Mouse (Mus musculus) embryonic facial prominence, embryonic 14.5 days (tissue): ENCODE data around the gene Cdc45. TPM values are rescaled to one million over a fixed set of nuclear protein-coding genes. Genes with fewer than 3 reads are reported as not detected.

Experiments
- ATAC-seq: fragments of 200-750 bp; cut with Nextera tagmentation; 2 replicates; pipeline ENCODE4 v1.8.0; 2017; ENCODE audit warnings: low read depth, moderate number of reproducible peaks, moderate TSS enrichment
- DNase-seq: peaks from one replicate; pipeline ENCODE4 v3.0.0-alpha.2; 2015; ENCODE audit warnings: low spot score
- H3K27ac ChIP-seq: fragments of 300-500 bp; sonication (generic); replicated peaks from 2 replicates; pipeline ENCODE4 v1.5.1; 2014; ENCODE audit warnings: low read depth, mild to moderate bottlenecking, low read length, moderate library complexity
- H3K27me3 ChIP-seq: fragments of 300-500 bp; sonication (generic); replicated peaks from 2 replicates; pipeline ENCODE4 v1.6.1; 2014; ENCODE audit warnings: low read length; ENCODE audit not compliant: control insufficient read depth, insufficient read depth
- H3K36me3 ChIP-seq: fragments of 300-500 bp; sonication (generic); 2 replicates; pipeline ENCODE4 v1.6.1; 2014; ENCODE audit warnings: low read length, mixed read lengths; ENCODE audit not compliant: control insufficient read depth, insufficient read depth
- H3K4me1 ChIP-seq: fragments of 300-500 bp; sonication (generic); 2 replicates; pipeline ENCODE4 v1.6.1; 2014; ENCODE audit warnings: antibody characterized with exemption, low read length; ENCODE audit not compliant: control insufficient read depth, insufficient read depth
- H3K4me2 ChIP-seq: fragments of 300-500 bp; sonication (generic); 2 replicates; pipeline ENCODE4 v1.6.1; 2014; ENCODE audit warnings: low read depth, mild to moderate bottlenecking, low read length, moderate library complexity, mixed read lengths
- H3K4me3 ChIP-seq: fragments of 300-500 bp; sonication (generic); 2 replicates; pipeline ENCODE4 v1.5.1; 2014; ENCODE audit warnings: low read depth, mild to moderate bottlenecking, low read length
- H3K9ac ChIP-seq: fragments of 300-500 bp; sonication (generic); 2 replicates; pipeline ENCODE4 v1.6.1; 2014; ENCODE audit warnings: low read depth, mild to moderate bottlenecking, low read length, moderate library complexity, mixed read lengths
- H3K9me3 ChIP-seq: fragments of 300-500 bp; sonication (generic); 2 replicates; pipeline ENCODE4 v1.6.1; 2016; ENCODE audit warnings: low read length; ENCODE audit not compliant: control insufficient read depth
- WGBS: fragments of 180-500 bp; shearing (Covaris S2); extraction: QIAGEN DNeasy Blood & Tissue Kit; methylation state at CpG from one replicate; pipeline ENCODE4 v1.1.7; 2014; 5-methylcytosine and 5-hydroxymethylcytosine counted together
- polyA plus RNA-seq: library from polyadenylated mRNA; unstranded; fragments of >200 nt; fragmentation: Nextera tagmentation; extraction: Ambion mirVana; gene quantifications from 2 replicates; pipeline ENCODE4 v1.2.1, GENCODE M21; 2014

Gene Cdc45
- polyA plus RNA-seq, 1 experiment from 2014 or later, result 34.5 TPM

DNA sequence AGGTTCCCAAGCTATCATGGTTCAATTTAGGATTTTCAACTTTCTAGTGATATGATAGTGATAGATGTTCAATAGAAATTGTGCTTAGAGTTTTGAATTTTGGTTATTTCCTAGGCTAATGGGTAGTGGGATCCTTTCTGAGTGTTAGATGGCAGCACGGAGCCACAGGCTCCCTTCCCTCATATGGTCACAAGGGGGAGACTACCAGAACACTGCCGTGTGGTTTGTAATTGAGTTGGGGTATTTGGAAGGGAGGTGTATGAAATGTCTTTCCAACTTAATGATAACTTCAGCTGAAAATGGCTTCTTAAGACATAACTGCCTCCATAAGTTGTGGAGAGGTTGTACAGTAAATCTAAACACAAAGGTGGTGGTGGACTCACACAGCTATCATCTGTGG is 21.7 kb upstream of the Cdc45 start:
- no peak for DNase-seq
- no peak overlapping the region for H3K4me3 ChIP-seq
- WGBS, result 72% methylated on average over 2 of the region's 2 CpGs
- H3K9me3 ChIP-seq, result no peaks in the 10 kb centered on the region
- no peaks in the 10 kb centered on the region for H3K27me3 ChIP-seq
- H3K9ac ChIP-seq, result no peak overlapping the region
- ATAC-seq, result no peak
- H3K4me1 ChIP-seq, result peaks cover 5% of the 10 kb centered on the region; the same call in 1 of the 2 replicates
- no peak overlapping the region for H3K4me2 ChIP-seq
- peaks cover 70% of the 10 kb centered on the region for H3K36me3 ChIP-seq
- no peak overlapping the region for H3K27ac ChIP-seq

GRCm38 (mm10) chr16:18829102-18829501 is 17.3 kb upstream of the Cdc45 start:
- WGBS, result 89% methylated on average over 6 of the region's 6 CpGs
- Histone ChIP-seq H3K27me3 (no peaks in the 10 kb centered on the region), H3K9me3 (no peaks in the 10 kb centered on the region), H3K4me1 (no peaks in the 10 kb centered on the region), H3K27ac (no peak overlapping the region), H3K36me3 (peaks cover 98% of the 10 kb centered on the region), H3K4me2 (no peak overlapping the region), H3K4me3 (no peak overlapping the region), H3K9ac (no peak overlapping the region)
- ATAC-seq (no peak), DNase-seq (no peak)

- no peaks in the 10 kb centered on the region for H3K27me3 ChIP-seq
- no peak for ATAC-seq
- no peak overlapping the region for H3K4me2 ChIP-seq
- no peaks in the 10 kb centered on the region for H3K4me1 ChIP-seq
- H3K4me3 ChIP-seq, result no peak overlapping the region
- H3K36me3 ChIP-seq, result peaks cover 96% of the 10 kb centered on the region
- WGBS, result over 99% methylated on average over 3 of the region's 3 CpGs
- H3K27ac ChIP-seq, result no peak overlapping the region
- H3K9me3 ChIP-seq, result no peaks in the 10 kb centered on the region
- no peak for DNase-seq
- H3K9ac ChIP-seq, result no peak overlapping the region
Observed at GRCm38 (mm10) chr16:18828630-18829029, 16.8 kb upstream of the Cdc45 start.

GRCm38 (mm10) chr16:18822925-18823324 is 11.1 kb upstream of the Cdc45 start:
- ATAC-seq (no peak), DNase-seq (no peak)
- Histone ChIP-seq H3K27me3 (no peaks in the 10 kb centered on the region), H3K4me3 (no peak overlapping the region), H3K9me3 (no peaks in the 10 kb centered on the region), H3K36me3 (peaks cover 96% of the 10 kb centered on the region), H3K27ac (no peak overlapping the region), H3K4me2 (no peak overlapping the region), H3K4me1 (no peaks in the 10 kb centered on the region), H3K9ac (no peak overlapping the region)
- WGBS, result 86% methylated on average over 4 of the region's 4 CpGs

DNA sequence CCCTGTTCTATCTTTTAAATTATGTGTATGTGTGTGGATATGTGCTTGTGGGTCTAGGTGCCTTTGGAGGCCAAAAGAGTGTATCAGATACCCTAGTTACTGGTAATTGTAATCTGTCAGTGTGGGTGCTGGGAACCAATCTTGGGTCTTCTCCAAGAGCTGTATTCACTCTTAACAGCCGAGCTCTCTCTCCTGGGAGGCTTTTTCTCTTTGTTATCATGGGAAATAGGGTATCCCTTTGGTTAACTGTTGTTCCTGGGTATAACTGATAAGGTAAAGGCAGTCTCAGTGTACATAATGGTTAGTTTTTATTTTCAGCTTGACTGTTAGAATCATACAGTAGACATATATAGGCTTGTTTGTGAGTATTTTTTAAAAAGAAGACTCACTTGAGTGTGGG is 10.6 kb upstream of the Cdc45 start:
- DNase-seq (no peak), ATAC-seq (no peak)
- Histone ChIP-seq H3K9ac (no peak overlapping the region), H3K4me1 (no peaks in the 10 kb centered on the region), H3K4me2 (no peak overlapping the region), H3K36me3 (peaks cover 96% of the 10 kb centered on the region), H3K4me3 (no peak overlapping the region), H3K27me3 (no peaks in the 10 kb centered on the region), H3K9me3 (no peaks in the 10 kb centered on the region), H3K27ac (no peak overlapping the region)
- 81% methylated on average over 1 of the region's 1 CpGs for WGBS

- peaks cover 42% of the 10 kb centered on the region for H3K36me3 ChIP-seq
- no peaks in the 10 kb centered on the region for H3K27me3 ChIP-seq
- 2% methylated on average over 31 of the region's 31 CpGs for WGBS
- peak overlapping the region; percentile 90 for H3K9ac ChIP-seq
- peak overlapping the region; percentile 82 for H3K4me2 ChIP-seq
- H3K4me1 ChIP-seq, result peaks cover 6% of the 10 kb centered on the region
- DNase-seq (peak; percentile 9), ATAC-seq (peak; percentile 19; the same call in 1 of the 2 replicates)
- peak overlapping the region; percentile 75 for H3K4me3 ChIP-seq
- no peaks in the 10 kb centered on the region for H3K9me3 ChIP-seq
- peak overlapping the region; percentile 79 for H3K27ac ChIP-seq
Observed at GRCm38 (mm10) chr16:18812385-18812910, 661 bp upstream of the Cdc45 start.

- Histone ChIP-seq H3K27ac (no peak overlapping the region), H3K36me3 (peaks cover 42% of the 10 kb centered on the region)
- 10% methylated on average over 5 of the region's 5 CpGs for WGBS
Observed at GRCm38 (mm10) chr16:18811032-18811431, 755 bp downstream of the Cdc45 start.

DNA sequence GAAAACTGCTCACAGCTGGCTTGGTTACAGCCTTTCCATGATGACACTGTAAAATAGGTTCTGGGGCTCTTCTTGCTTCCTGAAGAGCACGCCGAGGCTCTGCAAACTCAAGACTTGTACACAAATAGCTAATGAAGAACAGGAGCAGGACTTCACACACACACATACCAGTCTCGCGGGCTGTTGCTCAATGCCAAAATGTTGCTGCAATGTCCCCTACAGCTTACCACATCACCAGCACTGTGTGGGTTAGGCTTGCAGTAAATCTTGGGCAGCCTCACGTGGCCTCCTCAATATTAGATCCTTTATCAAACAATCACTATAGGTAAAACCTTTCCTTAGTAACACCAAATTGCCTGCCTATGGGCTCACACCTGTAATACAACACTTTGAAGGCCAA is 2.8 kb downstream of the Cdc45 start:
- H3K36me3 ChIP-seq, result peaks cover 45% of the 10 kb centered on the region
- H3K9me3 ChIP-seq, result no peaks in the 10 kb centered on the region
- no peak overlapping the region for H3K4me3 ChIP-seq
- ATAC-seq (no peak), DNase-seq (no peak)
- no peak overlapping the region for H3K4me2 ChIP-seq
- WGBS, result 84% methylated on average over 5 of the region's 5 CpGs
- peaks cover 6% of the 10 kb centered on the region for H3K4me1 ChIP-seq
- no peaks in the 10 kb centered on the region for H3K27me3 ChIP-seq
- H3K9ac ChIP-seq, result no peak overlapping the region
- no peak overlapping the region for H3K27ac ChIP-seq

More at GRCm38 (mm10) chr16:18811032-18811431, 755 bp downstream of the Cdc45 start:
- DNase-seq (no peak), ATAC-seq (no peak)
- peak overlapping the region; percentile 65 for H3K4me2 ChIP-seq
- H3K4me3 ChIP-seq, result peak overlapping the region; percentile 75
- peaks cover 6% of the 10 kb centered on the region for H3K4me1 ChIP-seq
- no peaks in the 10 kb centered on the region for H3K9me3 ChIP-seq
- H3K27me3 ChIP-seq, result no peaks in the 10 kb centered on the region
- peak overlapping the region; percentile 61 for H3K9ac ChIP-seq

DNA sequence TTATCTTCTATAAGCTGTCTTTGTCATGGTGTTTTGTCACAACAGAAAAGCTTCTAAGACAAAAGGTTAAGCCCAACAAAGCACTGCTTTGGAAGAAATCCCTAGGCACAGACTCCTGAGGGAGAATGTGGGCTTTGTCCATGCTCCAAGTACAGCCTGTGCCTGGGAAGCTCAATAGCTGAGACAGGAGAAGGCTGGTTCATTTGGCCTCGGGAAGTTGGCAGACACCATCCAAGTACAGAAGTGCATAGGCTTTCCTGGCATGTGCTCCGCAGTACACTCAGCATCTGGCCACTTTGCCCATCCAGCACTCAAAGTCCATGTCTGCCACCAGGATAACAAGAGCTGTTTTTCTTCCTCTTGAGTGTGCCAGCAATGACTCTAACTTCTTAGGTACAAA is 6.0 kb downstream of the Cdc45 start:
- H3K36me3 ChIP-seq, result peaks cover 54% of the 10 kb centered on the region
- H3K4me3 ChIP-seq, result no peak overlapping the region
- H3K4me1 ChIP-seq, result no peaks in the 10 kb centered on the region
- no peak overlapping the region for H3K27ac ChIP-seq
- no peak for ATAC-seq
- no peak for DNase-seq
- H3K9me3 ChIP-seq, result no peaks in the 10 kb centered on the region
- no peaks in the 10 kb centered on the region for H3K27me3 ChIP-seq
- no peak overlapping the region for H3K4me2 ChIP-seq
- H3K9ac ChIP-seq, result no peak overlapping the region
- 100% methylated on average over 2 of the region's 2 CpGs for WGBS
